Mouse (Mus musculus) ES-E14 (cell line): ENCODE results near the gene Ptprs.

Experiments
- CHD2 ChIP-seq: IDR thresholded peaks from 2 replicates; pipeline ENCODE4 v1.6.1; 2014; ENCODE audit warnings: mild to moderate bottlenecking, low read depth, low read length, inconsistent platforms
- HCFC1 ChIP-seq: IDR thresholded peaks from 2 replicates; pipeline ENCODE4 v1.6.1; 2012; ENCODE audit warnings: low read length, inconsistent platforms, borderline replicate concordance; ENCODE audit not compliant: insufficient read depth
- ZC3H11A ChIP-seq: IDR thresholded peaks from 2 replicates; pipeline ENCODE4 v1.6.1; 2012; ENCODE audit warnings: low read depth, mild to moderate bottlenecking, inconsistent platforms, low read length, borderline replicate concordance
- ZNF384 ChIP-seq: IDR thresholded peaks from 2 replicates; pipeline ENCODE4 v1.6.1; 2012; ENCODE audit warnings: low read depth, low read length, inconsistent platforms

- no peak for TF ChIP-seq CHD2
- TF ChIP-seq ZC3H11A = no peak
- TF ChIP-seq ZNF384 = no peak
- no peak for TF ChIP-seq HCFC1
Observed at GRCm38 (mm10) chr17:56485118-56485517, 8.8 kb upstream of the Ptprs start.
